Comparison of ENCODE assay signal across 8 mouse cellular contexts in the genomic region with DNA sequence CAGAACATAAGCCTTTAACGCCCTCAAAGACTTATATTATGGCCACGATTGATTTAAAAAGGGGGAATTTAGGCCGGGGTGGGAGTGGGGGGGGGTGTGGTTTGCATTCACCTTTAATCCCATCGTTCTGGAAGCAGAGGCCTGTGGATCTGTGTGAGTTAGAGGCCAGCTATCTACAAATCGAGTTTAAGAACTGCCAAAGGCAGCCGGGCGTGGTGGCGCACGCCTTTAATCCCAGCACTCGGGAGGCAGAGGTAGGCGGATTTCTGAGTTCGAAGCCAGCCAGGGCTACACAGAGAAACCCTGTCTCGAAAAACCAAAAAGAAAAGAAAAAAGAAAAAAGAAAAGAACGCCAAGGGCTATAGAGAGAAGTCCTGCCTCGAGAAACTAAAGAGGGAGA. TPM values are rescaled to one million over a fixed set of nuclear protein-coding genes. Genes with fewer than 3 reads are reported as not detected.
DNase-seq lines count a peak whose midpoint lies in the region; ATAC-seq and TF ChIP-seq lines count a peak whose summit lies in the region.
"Not testable (repeated sequence)": the region's sequence is repeated elsewhere in the genome, so short reads cannot be mapped to it uniquely, and the experiment has no call there.

No protein-coding gene starts in this region.

- peaks cover 28% of the 10 kb centered on the region for H3K4me1 ChIP-seq in embryonic facial prominence, embryonic 13.5 days
- H3K4me1 ChIP-seq in hindbrain, embryonic 13.5 days (replicated peaks), result peaks cover 57% of the 10 kb centered on the region
- H3K4me1 ChIP-seq in kidney, postnatal 0 days (replicated peaks; ENCODE audit: insufficient read depth, low read length), result not testable (repeated sequence)
- peaks cover 26% of the 10 kb centered on the region for H3K4me1 ChIP-seq in liver, embryonic 15.5 days (replicated peaks)
- H3K4me1 ChIP-seq in midbrain, embryonic 14.5 days (ENCODE audit: control insufficient read depth, insufficient read depth, low read length), result peaks cover 42% of the 10 kb centered on the region
- peaks cover 12% of the 10 kb centered on the region for H3K4me1 ChIP-seq in stomach, embryonic 15.5 days

- peak; percentile 15 for DNase-seq in NIH3T3 (ENCODE audit: low read depth)
- DNase-seq in heart, adult 11 months, result peak; percentile 90
- DNase-seq in kidney, postnatal 0 days (ENCODE audit: low spot score), result not testable (repeated sequence)
- peak; percentile 14 for DNase-seq in midbrain, embryonic 14.5 days

- H3K9ac ChIP-seq in embryonic facial prominence, embryonic 13.5 days, result peak overlapping the region; percentile 99
- peak overlapping the region; percentile 100 for H3K9ac ChIP-seq in hindbrain, embryonic 13.5 days
- H3K9ac ChIP-seq in kidney, postnatal 0 days (ENCODE audit: low read depth, low read length), result 0 out of 2 replicates have a peak overlapping the region, but pooled peaks have one; percentile 8
- H3K9ac ChIP-seq in liver, embryonic 15.5 days; stomach, embryonic 15.5 days: not testable (repeated sequence)
- peak overlapping the region; percentile 100; the same call in 1 of the 2 replicates for H3K9ac ChIP-seq in midbrain, embryonic 14.5 days (replicated peaks; ENCODE audit: low read length)

- not testable (repeated sequence) for H3K27me3 ChIP-seq in embryonic facial prominence, embryonic 13.5 days; hindbrain, embryonic 13.5 days; kidney, postnatal 0 days (ENCODE audit: insufficient read depth, low read length); liver, embryonic 15.5 days; midbrain, embryonic 14.5 days (ENCODE audit: control insufficient read depth, insufficient read depth, low read length); stomach, embryonic 15.5 days (replicated peaks)

- not testable (repeated sequence) for H3K27ac ChIP-seq in embryonic facial prominence, embryonic 13.5 days; hindbrain, embryonic 13.5 days; kidney, postnatal 0 days; liver, embryonic 15.5 days (replicated peaks); midbrain, embryonic 14.5 days (replicated peaks; ENCODE audit: low read depth, low read length); stomach, embryonic 15.5 days

- not testable (repeated sequence) for TF ChIP-seq CTCF in kidney, postnatal 0 days (IDR thresholded peaks at IDR 0.05; ENCODE audit: low read depth)

- not testable (repeated sequence) for ATAC-seq in embryonic facial prominence, embryonic 13.5 days (ENCODE audit: insufficient number of reproducible peaks, insufficient read depth, low FRiP score, low TSS enrichment, low read depth); hindbrain, embryonic 13.5 days (ENCODE audit: low FRiP score); kidney, postnatal 0 days (replicated peaks; ENCODE audit: low FRiP score, low read depth); liver, embryonic 15.5 days (ENCODE audit: insufficient read depth); midbrain, embryonic 14.5 days (ENCODE audit: low FRiP score, low TSS enrichment); stomach, embryonic 15.5 days (ENCODE audit: insufficient read depth, low FRiP score, low read depth)

- not testable (repeated sequence) for H3K9me3 ChIP-seq in embryonic facial prominence, embryonic 13.5 days; hindbrain, embryonic 13.5 days; kidney, postnatal 0 days (replicated peaks; ENCODE audit: low read length); liver, embryonic 15.5 days (replicated peaks); midbrain, embryonic 14.5 days (ENCODE audit: control insufficient read depth, low read length); stomach, embryonic 15.5 days

- WGBS in embryonic facial prominence, embryonic 13.5 days, result 34% methylated on average over 15 of the region's 15 CpGs
- 37% methylated on average over 15 of the region's 15 CpGs for WGBS in hindbrain, embryonic 13.5 days
- 33% methylated on average over 15 of the region's 15 CpGs for WGBS in kidney, postnatal 0 days
- 44% methylated on average over 15 of the region's 15 CpGs for WGBS in liver, embryonic 15.5 days (ENCODE audit: insufficient replicate concordance)
- 17% methylated on average over 15 of the region's 15 CpGs for WGBS in midbrain, embryonic 14.5 days
- 29% methylated on average over 15 of the region's 15 CpGs for WGBS in stomach, embryonic 15.5 days

- H3K4me3 ChIP-seq in embryonic facial prominence, embryonic 13.5 days, result peak overlapping the region; percentile 96
- H3K4me3 ChIP-seq in hindbrain, embryonic 13.5 days, result peak overlapping the region; percentile 99
- peak overlapping the region; percentile 89 for H3K4me3 ChIP-seq in kidney, postnatal 0 days (replicated peaks; ENCODE audit: low read depth, low read length)
- peak overlapping the region; percentile 74; the same call in 1 of the 2 replicates for H3K4me3 ChIP-seq in liver, embryonic 15.5 days (replicated peaks)
- H3K4me3 ChIP-seq in midbrain, embryonic 14.5 days (replicated peaks; ENCODE audit: low read depth, low read length), result peak overlapping the region; percentile 100
- H3K4me3 ChIP-seq in stomach, embryonic 15.5 days (replicated peaks), result peak overlapping the region; percentile 98

- H3K4me2 ChIP-seq in embryonic facial prominence, embryonic 13.5 days, result peak overlapping the region; percentile 68
- peak overlapping the region; percentile 76 for H3K4me2 ChIP-seq in hindbrain, embryonic 13.5 days
- peak overlapping the region; percentile 66 for H3K4me2 ChIP-seq in kidney, postnatal 0 days (ENCODE audit: low read length)
- peak overlapping the region; percentile 99 for H3K4me2 ChIP-seq in liver, embryonic 15.5 days
- H3K4me2 ChIP-seq in midbrain, embryonic 14.5 days (ENCODE audit: low read length), result peak overlapping the region; percentile 63
- peak overlapping the region; percentile 75 for H3K4me2 ChIP-seq in stomach, embryonic 15.5 days

- not testable (repeated sequence) for H3K36me3 ChIP-seq in embryonic facial prominence, embryonic 13.5 days; hindbrain, embryonic 13.5 days; kidney, postnatal 0 days (ENCODE audit: insufficient read depth, low read length); liver, embryonic 15.5 days (replicated peaks); midbrain, embryonic 14.5 days (ENCODE audit: control insufficient read depth, insufficient read depth, low read length); stomach, embryonic 15.5 days

RNA-seq across cellular contexts. Expression of a gene that starts 1.4 kb away (rescaled TPM):
- 146 and 156 TPM in 2 replicates for polyA plus RNA-seq in embryonic facial prominence, embryonic 13.5 days (2015; fragmentation: Nextera tagmentation; extraction: Ambion mirVana)
- 355 and 383 TPM in 2 replicates for polyA plus RNA-seq in hindbrain, embryonic 13.5 days (2015; fragmentation: Nextera tagmentation; extraction: Ambion mirVana)
- polyA plus RNA-seq in kidney, postnatal 0 days (2015; fragmentation: Nextera tagmentation; extraction: Ambion mirVana), result 73.0 and 85.5 TPM in 2 replicates
- polyA plus RNA-seq in liver, embryonic 15.5 days (2015; fragmentation: Nextera tagmentation; extraction: Ambion mirVana), result 15.9 and 17.0 TPM in 2 replicates
- 462 and 529 TPM in 2 replicates for polyA plus RNA-seq in midbrain, embryonic 14.5 days (2014; fragmentation: Nextera tagmentation; extraction: Ambion mirVana)
- polyA plus RNA-seq in stomach, embryonic 15.5 days (2015; fragmentation: Nextera tagmentation; extraction: Ambion mirVana), result 92.9 and 104 TPM in 2 replicates

RNA-seq across cellular contexts. Expression of a gene that starts 33.9 kb away (rescaled TPM):
- 0.89 and 2.1 TPM in 2 replicates for polyA plus RNA-seq in embryonic facial prominence, embryonic 13.5 days (2015; fragmentation: Nextera tagmentation; extraction: Ambion mirVana)
- not detected in 2 replicates for polyA plus RNA-seq in hindbrain, embryonic 13.5 days (2015; fragmentation: Nextera tagmentation; extraction: Ambion mirVana)
- polyA plus RNA-seq in kidney, postnatal 0 days (2015; fragmentation: Nextera tagmentation; extraction: Ambion mirVana), result not detected in 2 replicates
- polyA plus RNA-seq in liver, embryonic 15.5 days (2015; fragmentation: Nextera tagmentation; extraction: Ambion mirVana), result 0.10 and 0.14 TPM in 2 replicates
- polyA plus RNA-seq in midbrain, embryonic 14.5 days (2014; fragmentation: Nextera tagmentation; extraction: Ambion mirVana), result 0.12 TPM in 1 of 2 replicates, not detected in the other
- polyA plus RNA-seq in stomach, embryonic 15.5 days (2015; fragmentation: Nextera tagmentation; extraction: Ambion mirVana), result 0.19 TPM in 1 of 2 replicates, not detected in the other

RNA-seq across cellular contexts. Expression of a gene that starts 46.9 kb away (rescaled TPM):
- polyA plus RNA-seq in embryonic facial prominence, embryonic 13.5 days (2015; fragmentation: Nextera tagmentation; extraction: Ambion mirVana), result 2.0 and 2.1 TPM in 2 replicates
- polyA plus RNA-seq in hindbrain, embryonic 13.5 days (2015; fragmentation: Nextera tagmentation; extraction: Ambion mirVana), result 1.1 and 1.3 TPM in 2 replicates
- 1.2 and 1.7 TPM in 2 replicates for polyA plus RNA-seq in kidney, postnatal 0 days (2015; fragmentation: Nextera tagmentation; extraction: Ambion mirVana)
- 4.2 and 4.4 TPM in 2 replicates for polyA plus RNA-seq in liver, embryonic 15.5 days (2015; fragmentation: Nextera tagmentation; extraction: Ambion mirVana)
- 0.35 and 2.0 TPM in 2 replicates for polyA plus RNA-seq in midbrain, embryonic 14.5 days (2014; fragmentation: Nextera tagmentation; extraction: Ambion mirVana)
- polyA plus RNA-seq in stomach, embryonic 15.5 days (2015; fragmentation: Nextera tagmentation; extraction: Ambion mirVana), result 2.5 and 3.4 TPM in 2 replicates
